Mouse (Mus musculus) liver, adult 2 months (tissue): ENCODE data around the gene Prm3. TPM values are rescaled to one million over a fixed set of nuclear protein-coding genes. Genes with fewer than 3 reads are reported as not detected.
A peak's percentile ranks its signal among the peaks of the same experiment; 100 is the strongest.

ENCODE experiments used
- DNase-seq: peaks from one replicate; pipeline ENCODE4 v3.0.0-alpha.2; 2011; ENCODE audit warnings: low read depth, low spot score; ENCODE audit errors: extremely low read depth
- H3K27ac ChIP-seq: fragments of 200-500 bp; replicated peaks from 2 replicates; pipeline ENCODE4 v1.5.1; 2012; ENCODE audit warnings: low read depth, mild to moderate bottlenecking, control low read depth, inconsistent platforms, low read length; ENCODE audit not compliant: insufficient read depth
- H3K27me3 ChIP-seq: fragments of 200-500 bp; 2 replicates; pipeline ENCODE4 v1.6.1; 2012; ENCODE audit warnings: mild to moderate bottlenecking, moderate library complexity, low read length, inconsistent platforms; ENCODE audit not compliant: control insufficient read depth, insufficient read depth
- H3K36me3 ChIP-seq: fragments of 200-500 bp; 2 replicates; pipeline ENCODE4 v1.6.1; 2012; ENCODE audit warnings: low read length, inconsistent platforms; ENCODE audit not compliant: control insufficient read depth, insufficient read depth
- H3K4me1 ChIP-seq: fragments of 200-500 bp; 2 replicates; pipeline ENCODE4 v1.6.1; 2011; ENCODE audit warnings: low read length; ENCODE audit not compliant: control insufficient read depth, insufficient read depth
- H3K4me3 ChIP-seq: fragments of 200-500 bp; 2 replicates; pipeline ENCODE4 v1.5.1; 2011; ENCODE audit warnings: low read depth, mild to moderate bottlenecking, control low read depth, low read length, moderate library complexity; ENCODE audit not compliant: insufficient read depth
- H3K79me2 ChIP-seq: fragments of 200-500 bp; 2 replicates; pipeline ENCODE4 v1.6.1; 2012; ENCODE audit warnings: inconsistent platforms, mild to moderate bottlenecking, low read length, moderate library complexity; ENCODE audit not compliant: control insufficient read depth, insufficient read depth
- H3K9ac ChIP-seq: fragments of 200-500 bp; 2 replicates; pipeline ENCODE4 v1.6.1; 2012; ENCODE audit warnings: low read depth, mild to moderate bottlenecking, control low read depth, inconsistent platforms, low read length
- CTCF ChIP-seq: fragments of 200-500 bp; IDR thresholded peaks from 2 replicates; pipeline ENCODE4 v1.5.1; 2011; ENCODE audit warnings: low read depth, low read length, control low read depth
- POLR2A ChIP-seq: fragments of 200-500 bp; IDR thresholded peaks from 2 replicates; pipeline ENCODE4 v1.6.1; 2011; ENCODE audit warnings: low read length, control low read depth; ENCODE audit not compliant: insufficient read depth; ENCODE audit errors: extremely low read depth
- WGBS: fragments of 180-500 bp; shearing (Covaris S2); methylation state at CpG from one replicate; pipeline ENCODE4 v1.1.7; 2018; 5-methylcytosine and 5-hydroxymethylcytosine counted together
- polyA plus RNA-seq: library from polyadenylated mRNA; depleted of rRNA; stranded (reverse); fragments of >200 nt; gene quantifications from 2 replicates; pipeline ENCODE4 v1.2.3, GENCODE M21; 2012
- total RNA-seq: library from RNA; depleted of rRNA; stranded (reverse); fragments of >200 nt; gene quantifications from 2 replicates; pipeline ENCODE4 v1.2.3, GENCODE M21; 2014

Prm3 gene
- total and polyA plus RNA-seq, 2 experiments = not detected

- no peak for DNase-seq
Measured at GRCm38 (mm10) chr16:10771769-10772510, 18.8 kb downstream of the Prm3 start.

GRCm38 (mm10) chr16:10770531-10771325, 20.0 kb downstream of the Prm3 start:
- 72% methylated on average over 4 of the region's 4 CpGs for WGBS

More at GRCm38 (mm10) chr16:10771769-10772510, 18.8 kb downstream of the Prm3 start:
- Histone ChIP-seq H3K79me2 (no peaks in the 10 kb centered on the region), H3K27me3 (no peaks in the 10 kb centered on the region), H3K27ac (no peak overlapping the region), H3K4me1 (no peaks in the 10 kb centered on the region), H3K4me3 (no peak overlapping the region), H3K36me3 (no peaks in the 10 kb centered on the region), H3K9ac (no peak overlapping the region)
- TF ChIP-seq CTCF (no peak), POLR2A (no peak)
- WGBS = 92% methylated on average over 19 of the region's 19 CpGs

GRCm38 (mm10) chr16:10769661-10770060, 21.1 kb downstream of the Prm3 start:
- H3K27ac ChIP-seq = no peak overlapping the region
- no peak overlapping the region for H3K4me3 ChIP-seq
- WGBS = 60% methylated on average over 2 of the region's 2 CpGs
- H3K36me3 ChIP-seq = no peaks in the 10 kb centered on the region
- H3K79me2 ChIP-seq = no peaks in the 10 kb centered on the region
- TF ChIP-seq POLR2A (no peak), CTCF (no peak)
- H3K4me1 ChIP-seq = no peaks in the 10 kb centered on the region
- H3K9ac ChIP-seq = no peak overlapping the region
- H3K27me3 ChIP-seq = no peaks in the 10 kb centered on the region
- no peak for DNase-seq

More at GRCm38 (mm10) chr16:10770531-10771325, 20.0 kb downstream of the Prm3 start:
- Histone ChIP-seq H3K27me3 (no peaks in the 10 kb centered on the region), H3K36me3 (no peaks in the 10 kb centered on the region), H3K4me1 (no peaks in the 10 kb centered on the region), H3K4me3 (no peak overlapping the region), H3K9ac (no peak overlapping the region), H3K27ac (no peak overlapping the region), H3K79me2 (no peaks in the 10 kb centered on the region)
- TF ChIP-seq CTCF = no peak
- TF ChIP-seq POLR2A = no peak
- no peak for DNase-seq

- Histone ChIP-seq H3K9ac (no peak overlapping the region), H3K4me3 (no peak overlapping the region), H3K36me3 (no peaks in the 10 kb centered on the region), H3K27ac (no peak overlapping the region), H3K4me1 (no peaks in the 10 kb centered on the region), H3K79me2 (no peaks in the 10 kb centered on the region), H3K27me3 (no peaks in the 10 kb centered on the region)
- DNase-seq = peak; percentile 35
- WGBS = 62% methylated on average over 9 of the region's 9 CpGs
- TF ChIP-seq CTCF (no peak), POLR2A (no peak)
Measured at GRCm38 (mm10) chr16:10768821-10769220, 21.9 kb downstream of the Prm3 start.

- H3K27me3 ChIP-seq = no peaks in the 10 kb centered on the region
- 41% methylated on average over 4 of the region's 4 CpGs for WGBS
- no peaks in the 10 kb centered on the region for H3K4me1 ChIP-seq
- DNase-seq = peak; percentile 62
- no peaks in the 10 kb centered on the region for H3K36me3 ChIP-seq
- no peak overlapping the region for H3K27ac ChIP-seq
- H3K9ac ChIP-seq = no peak overlapping the region
- H3K4me3 ChIP-seq = no peak overlapping the region
- TF ChIP-seq POLR2A (no peak), CTCF (peak; percentile 68)
- no peaks in the 10 kb centered on the region for H3K79me2 ChIP-seq
Measured at GRCm38 (mm10) chr16:10767158-10767557, 23.6 kb downstream of the Prm3 start.
